Mouse (Mus musculus) frontal cortex, postnatal 25 days (tissue): ENCODE data around the gene Mycn.

Source experiments
- DNase-seq, 2 experiments: peaks; one replicate each; pipeline ENCODE4 v3.0.0; 2022; ENCODE audit warnings: low spot score in 2 of 2

Gene Mycn

DNA sequence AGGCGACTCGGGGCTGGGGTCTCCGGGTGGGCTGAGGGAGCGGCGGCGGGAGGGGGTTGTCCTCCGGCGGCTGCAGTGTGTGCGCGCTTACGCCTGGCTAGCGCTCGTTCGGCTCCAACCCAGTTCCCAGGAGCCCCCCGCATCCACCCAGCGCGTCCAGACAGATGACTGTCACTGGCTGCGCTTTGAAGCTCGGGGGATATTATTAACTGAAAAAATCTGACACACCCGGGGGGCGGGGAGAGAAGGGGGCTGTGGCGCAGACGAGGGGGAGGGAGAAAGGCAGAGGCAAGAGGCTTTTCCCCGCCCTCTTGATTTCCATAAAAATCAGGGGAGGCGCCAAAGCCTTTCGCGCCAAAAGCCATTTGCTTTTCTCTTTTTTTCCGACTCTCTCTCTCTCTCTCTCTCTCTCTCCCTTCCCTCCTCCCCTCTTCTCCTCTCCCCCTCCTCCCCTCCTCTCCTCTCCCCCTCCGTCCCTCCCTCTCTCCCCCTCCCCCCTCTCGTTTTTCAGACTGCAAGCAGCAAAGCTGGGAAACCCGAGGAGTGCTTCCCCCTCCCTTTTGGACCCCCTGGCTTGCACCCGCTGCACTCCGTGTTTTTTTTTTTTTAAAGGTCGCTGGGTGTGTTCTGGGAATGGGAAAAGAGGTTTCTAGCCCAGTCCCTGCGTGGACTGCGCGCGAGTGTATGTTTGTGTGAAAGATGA lies at the start of gene Mycn:
Gene Mycn, minus strand, starts transcription at position 254 of the 703 bp plus-strand sequence.
- peak; percentile 48 to 66 for DNase-seq

DNA sequence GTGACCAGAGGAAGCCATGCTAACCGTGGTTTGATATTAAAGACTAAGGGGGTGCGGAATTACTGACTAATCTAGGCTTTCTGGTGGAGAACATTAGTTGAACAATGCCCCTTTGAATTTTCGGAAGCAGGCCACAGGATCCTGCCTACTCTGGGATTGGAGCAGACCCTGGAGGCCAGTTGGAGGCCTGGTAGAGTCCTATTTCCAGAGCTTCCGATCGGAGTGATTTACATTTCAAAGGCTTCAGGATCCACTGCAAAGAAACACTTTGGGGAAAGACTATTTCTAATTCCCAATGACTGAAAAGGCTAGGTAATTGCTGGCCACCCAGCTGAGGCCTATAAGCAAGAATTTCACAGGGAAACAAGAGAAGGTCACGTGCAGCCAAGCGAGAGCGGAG lies 45.7 kb upstream of the Mycn start:
- no peak for DNase-seq

DNA sequence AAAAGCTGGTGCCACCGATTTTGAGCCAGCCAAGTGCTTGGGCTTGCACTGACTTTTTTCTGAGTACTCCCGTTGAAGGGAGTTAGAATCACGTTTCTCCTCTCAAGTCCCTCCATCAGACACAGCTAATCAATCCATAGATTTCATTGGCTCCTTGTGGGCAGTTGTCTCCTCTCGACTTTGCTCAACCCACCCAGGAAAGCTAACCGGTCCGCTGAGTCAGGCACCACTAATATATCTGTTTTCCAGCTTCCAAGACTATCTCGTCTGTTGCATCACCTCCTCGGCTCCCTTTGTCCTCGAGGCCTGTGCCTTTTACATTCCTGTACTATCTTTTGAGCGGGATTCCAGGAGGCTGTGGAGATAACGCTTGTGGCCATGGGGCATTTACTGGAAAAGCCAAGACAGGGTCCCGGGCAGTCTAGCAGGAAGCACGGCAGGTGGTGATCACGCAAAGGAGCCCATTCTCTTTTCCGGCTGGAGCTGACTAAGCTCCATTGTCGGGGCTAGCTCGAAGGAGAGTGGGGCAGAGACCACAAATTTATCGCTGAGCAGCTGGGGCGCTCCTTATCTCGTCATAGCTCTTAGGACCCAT lies 45.0 kb upstream of the Mycn start:
- no peak for DNase-seq

DNA sequence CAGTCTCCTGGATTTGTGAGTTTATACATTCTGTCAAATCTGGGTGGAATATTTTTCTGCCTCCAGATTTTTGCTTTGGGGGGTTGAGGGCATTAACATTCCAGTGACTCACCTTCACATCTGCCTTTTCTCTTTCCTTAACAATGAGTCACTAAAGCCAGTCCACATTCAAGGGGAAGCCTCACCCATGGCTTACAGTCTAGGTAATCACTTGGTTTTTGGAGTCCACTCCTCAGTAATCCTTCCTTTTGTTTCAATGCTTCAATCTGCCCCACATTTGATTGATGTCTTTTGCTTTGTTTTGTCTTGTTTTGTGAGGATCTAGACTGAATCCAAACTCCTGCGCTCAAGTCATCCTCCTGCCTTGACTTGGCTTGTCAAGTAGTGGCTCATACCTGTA lies 41.3 kb upstream of the Mycn start:
- DNase-seq = no peak

DNA sequence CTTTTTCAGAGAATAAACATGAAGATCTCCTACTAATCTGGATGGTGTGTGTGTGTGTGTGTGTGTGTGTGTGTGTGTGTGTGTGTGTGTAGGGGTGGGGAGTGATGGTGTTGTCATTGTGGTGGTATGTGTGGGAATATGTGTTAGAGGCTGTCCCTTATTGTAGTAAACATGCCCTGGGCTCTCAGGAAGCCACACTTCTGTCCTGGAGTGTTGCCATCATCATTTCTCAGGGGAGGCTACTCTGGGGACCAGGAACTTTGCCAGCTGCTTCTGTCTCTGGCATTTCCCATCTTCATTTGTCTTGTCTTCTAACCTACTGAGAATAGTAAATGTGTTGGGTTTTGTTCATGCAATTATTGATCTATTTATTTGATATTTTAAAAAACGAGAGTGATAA lies 33.7 kb upstream of the Mycn start:
- no peak for DNase-seq

DNA sequence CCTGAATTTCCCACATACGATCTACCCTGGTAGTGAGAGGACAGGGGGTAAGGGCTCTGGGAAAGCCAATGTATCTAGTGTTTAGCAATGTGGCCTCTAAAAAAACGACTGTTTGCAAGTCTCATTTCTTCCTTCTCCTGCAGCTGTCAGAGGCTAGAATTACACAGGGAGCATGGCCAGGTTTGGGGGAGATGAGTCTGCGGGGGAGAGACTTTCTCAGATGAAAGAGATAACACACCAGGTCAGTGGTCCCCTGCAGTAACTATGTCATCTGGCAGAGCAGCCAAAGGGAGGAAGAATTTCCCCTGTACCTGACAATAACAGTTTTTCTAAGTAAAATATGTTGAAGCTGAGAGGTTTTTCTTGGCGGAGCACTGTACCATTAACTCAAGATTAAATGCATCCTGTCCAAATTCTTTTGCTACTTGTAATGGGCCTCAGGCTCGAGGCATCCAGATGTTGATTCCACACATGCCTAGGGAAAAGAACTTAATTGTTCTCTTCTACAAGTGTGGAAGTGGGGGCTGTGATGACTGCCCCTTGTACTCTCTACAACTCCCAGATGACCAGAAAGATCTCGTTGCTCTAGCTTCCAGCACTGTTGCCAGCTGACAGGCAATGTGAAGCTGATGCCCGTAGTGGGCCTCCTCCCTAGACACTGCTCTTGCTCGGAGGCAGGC lies 31.2 kb upstream of the Mycn start:
- DNase-seq = no peak

DNA sequence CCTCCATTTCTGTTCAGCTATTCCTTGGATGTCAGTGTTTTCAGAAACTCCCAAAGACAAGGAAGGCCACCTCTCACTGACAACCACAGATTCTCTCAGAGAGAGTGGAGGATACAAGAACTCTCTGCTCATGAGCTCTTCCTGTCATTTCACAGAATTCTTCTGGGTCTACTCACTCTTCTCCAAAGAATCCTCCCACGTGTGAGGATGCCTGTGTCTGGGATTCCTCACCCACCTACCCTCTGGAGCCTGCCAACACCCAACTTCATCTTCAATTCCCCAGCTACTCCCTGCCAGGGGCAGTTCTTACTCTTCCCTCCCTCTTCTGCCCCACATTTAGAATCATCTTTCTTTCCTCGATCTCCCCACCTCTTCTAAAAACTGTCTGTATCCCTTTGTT lies 26.2 kb upstream of the Mycn start:
- no peak for DNase-seq

DNA sequence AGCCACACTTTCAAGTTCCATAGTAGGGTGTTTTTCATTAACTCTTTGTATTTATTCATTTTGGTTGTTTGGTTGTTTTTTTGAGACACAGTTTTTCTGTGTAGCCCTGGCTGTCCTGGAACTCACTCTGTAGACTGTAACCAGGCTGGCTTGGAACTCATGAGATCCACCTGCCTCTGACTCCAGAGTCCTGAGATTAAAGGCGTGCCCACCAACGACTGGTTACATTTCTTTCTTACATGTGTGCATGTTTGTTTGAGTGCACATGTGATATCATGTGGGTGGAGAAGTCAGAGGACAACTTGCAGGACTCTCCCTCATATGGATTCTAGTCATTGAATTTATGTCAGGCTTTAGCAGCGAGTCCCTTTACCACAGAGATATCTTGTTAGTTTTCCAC lies 23.1 kb upstream of the Mycn start:
- no peak for DNase-seq

DNA sequence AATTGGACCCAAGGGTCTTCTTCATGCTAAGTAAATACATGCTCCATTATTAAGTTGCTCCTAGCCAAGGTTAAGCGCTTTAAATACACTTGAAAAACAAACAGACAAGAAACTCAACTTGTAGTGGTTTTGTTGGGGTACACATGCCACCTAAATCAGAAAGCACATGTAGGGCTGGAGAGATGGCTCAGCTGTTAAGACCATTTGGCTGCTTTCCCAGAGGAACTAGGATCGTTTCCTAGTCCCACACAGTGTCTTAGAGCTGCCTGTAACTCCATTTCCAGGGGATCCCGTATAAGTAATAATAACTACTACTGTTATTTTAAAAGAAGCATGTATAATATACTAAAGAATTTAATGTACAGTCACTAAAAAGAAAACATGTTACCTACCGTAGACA lies 5.9 kb upstream of the Mycn start:
- no peak for DNase-seq

DNA sequence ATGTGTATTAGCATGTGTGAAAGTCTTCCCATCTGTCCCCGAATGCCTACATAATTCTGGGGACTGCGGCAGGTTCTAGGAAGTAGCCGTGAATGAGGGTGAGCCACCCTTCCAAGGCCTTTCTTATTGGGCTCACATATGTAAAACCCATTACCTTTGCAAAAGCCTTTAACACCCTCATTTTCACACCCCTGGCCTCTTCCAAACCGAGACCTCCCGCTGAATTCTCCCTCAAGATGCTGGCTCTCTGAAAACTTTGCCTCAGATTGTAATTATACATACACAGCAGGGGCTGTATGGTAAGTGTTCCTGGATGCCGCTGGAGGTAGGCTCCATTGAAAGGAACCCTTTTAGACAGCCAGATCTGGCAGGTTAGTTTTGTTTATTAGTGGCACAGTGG lies 1.6 kb upstream of the Mycn start:
- DNase-seq = no peak

DNA sequence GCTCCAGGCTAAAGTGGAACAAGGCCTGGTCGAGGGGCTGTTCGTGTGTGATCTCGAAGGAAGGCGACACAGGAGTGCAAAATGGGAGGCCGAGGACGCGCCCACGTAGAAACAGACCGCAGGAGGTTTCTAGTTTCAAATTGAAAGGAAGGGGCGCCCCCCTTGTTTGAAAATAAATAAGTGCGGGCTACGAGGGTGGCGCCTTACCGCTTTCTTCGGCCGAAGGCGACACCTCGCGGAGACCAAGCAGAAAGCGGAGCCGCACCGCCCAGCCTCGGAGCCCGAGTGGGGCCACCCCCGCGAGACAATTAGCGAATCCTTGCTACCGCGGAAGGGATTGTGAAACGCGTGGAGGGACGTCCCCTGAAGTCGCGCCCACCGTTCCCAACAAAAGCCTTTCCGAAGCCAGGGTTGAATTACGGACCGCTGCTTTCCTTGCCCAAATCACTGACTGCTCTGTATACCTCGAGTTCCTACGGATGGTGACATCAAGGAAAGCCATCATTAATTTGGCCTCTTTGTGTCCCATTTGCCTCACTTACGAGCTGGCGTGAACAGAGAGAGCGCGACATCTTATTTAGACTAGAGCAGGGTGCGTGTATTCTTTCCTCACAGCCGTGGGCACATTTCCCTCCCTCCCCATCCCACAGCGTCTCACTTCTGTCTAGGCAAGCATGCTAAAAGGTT lies 793 bp upstream of the Mycn start:
- peak; percentile 73 to 74 for DNase-seq

DNA sequence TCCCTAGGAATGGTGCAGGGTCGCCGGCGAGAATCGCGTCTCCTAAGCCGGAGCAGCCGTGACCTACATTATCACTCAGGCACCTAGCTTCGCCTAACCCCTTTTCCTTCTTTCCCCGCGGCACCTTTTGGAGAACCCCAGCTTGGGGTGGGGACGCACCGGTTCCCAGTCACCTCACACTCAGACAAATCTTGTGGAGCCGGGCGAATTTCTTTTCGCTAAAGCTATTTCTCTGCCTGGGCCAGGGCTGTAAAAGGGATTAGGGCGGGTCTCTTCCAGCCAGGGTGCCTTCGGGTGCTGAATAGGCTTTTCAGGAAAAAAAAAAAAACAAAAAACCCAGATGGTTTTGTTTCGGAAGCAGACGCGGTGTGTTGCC lies 597 bp downstream of the Mycn start:
- peak; percentile 10 to 18 for DNase-seq

DNA sequence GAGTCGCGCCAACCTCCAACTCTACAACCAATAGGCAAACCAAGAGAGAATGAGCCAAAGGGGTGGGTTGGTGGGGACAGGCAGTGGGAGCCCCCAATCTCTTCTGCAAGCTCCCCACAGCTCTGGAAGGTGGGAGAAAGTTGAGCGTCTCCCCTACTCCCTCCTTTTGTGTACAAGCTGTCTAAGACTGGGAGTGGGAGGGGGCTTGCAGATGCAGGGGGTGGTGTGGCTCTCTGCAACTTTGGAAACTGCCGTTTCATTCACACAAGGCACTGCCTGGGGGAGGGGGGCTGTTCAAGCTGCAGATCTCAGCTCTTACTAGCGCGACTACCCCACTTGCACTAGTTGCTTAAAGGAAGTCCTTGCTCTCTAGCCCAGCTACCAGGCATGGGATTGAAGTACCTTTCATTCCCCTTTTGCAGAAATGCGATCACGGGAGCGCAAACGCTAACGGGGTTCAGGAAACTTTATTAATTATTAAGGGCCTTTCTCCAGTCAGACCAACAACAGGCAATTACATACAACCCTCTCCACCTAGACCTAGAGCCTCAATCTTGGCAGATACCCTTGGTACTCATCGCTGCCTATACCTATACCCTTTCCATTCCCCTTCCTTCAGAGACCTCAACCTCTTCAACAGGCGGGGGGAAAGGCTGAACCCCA lies 1.1 kb downstream of the Mycn start:
- DNase-seq = peak; percentile 31 to 36

DNA sequence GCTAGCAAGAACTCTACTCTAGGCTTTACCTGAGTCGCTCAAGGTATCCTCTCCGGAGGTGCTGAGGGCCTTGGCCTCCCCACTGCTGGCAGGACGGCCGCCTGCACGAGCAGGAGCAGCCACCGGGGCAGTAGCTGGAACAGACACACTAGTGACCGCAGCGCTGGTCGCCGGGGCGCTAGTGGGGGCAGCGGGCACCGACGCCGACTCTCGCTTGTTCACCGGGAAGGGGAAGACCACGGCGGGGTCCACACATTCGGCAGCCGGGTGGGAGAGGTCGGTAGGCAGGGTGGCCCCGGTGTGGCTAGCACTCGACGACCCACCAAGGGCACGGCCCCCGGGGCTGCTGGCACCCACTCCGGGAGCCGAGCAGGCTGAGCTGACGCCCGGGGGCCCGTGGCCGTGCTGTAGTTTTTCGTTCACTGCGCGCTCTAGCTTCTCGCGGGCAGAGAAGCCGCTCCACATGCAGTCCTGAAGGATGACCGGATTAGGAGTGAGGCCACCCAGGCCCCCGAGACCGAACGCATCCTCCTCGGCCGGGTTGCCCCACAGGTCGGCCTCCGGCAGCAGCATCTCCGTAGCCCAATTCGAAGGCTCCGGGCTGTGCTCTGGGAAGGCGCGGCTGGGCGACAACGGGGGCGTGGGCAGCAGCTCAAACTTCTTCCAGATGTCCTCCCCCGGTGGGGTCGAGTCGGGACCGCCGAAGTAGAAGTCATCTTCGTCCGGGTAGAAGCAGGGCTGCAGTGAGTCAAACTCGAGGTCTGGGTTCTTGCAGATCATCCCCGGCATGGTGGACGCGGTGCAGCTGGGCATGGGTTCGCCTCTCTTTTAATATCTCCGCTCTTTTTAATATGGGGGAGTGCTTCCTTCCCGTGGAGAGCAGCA lies 1.9 kb downstream of the Mycn start:
- peak; percentile 9 to 14 for DNase-seq

DNA sequence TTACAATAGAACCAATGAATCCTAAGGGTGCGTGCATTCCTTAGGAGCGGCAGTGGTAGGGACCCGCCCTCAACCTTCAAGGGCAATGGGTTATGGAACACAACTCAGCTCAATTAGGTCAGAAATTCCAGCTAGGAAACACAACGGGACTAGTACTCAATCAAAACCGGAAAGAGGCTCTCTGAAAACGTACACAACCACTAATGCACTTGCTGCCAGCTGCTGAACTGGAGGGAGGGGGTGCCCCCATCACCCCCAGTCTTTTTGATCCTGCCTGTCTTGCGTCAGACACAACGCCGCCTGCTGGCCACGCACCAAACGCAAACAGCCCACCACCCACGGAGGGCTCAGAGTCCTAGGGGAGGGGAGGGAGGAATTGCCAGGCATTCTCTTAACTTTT lies 2.9 kb downstream of the Mycn start:
- DNase-seq = peak; percentile 59 to 68

DNA sequence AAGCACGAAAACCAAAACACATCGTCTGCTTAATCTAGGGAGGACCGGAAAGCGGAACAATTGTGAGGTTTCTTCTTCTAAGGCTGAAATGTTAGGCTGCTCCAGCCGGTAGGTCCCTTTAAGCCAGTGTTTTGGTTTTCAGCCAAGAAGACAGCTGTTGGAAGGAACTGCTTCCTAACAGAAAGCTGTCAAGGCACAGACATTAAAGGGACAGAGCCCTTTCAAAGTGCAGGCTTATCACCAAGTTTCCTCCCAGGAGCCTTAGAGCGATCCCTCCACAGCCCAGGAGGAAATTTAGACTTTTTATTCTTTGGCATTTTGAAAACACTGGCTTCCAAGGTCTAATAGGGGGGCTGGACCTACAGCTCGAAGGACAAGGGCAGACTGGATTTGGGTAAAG lies 3.4 kb downstream of the Mycn start:
- DNase-seq = peak; percentile 14 to 34

DNA sequence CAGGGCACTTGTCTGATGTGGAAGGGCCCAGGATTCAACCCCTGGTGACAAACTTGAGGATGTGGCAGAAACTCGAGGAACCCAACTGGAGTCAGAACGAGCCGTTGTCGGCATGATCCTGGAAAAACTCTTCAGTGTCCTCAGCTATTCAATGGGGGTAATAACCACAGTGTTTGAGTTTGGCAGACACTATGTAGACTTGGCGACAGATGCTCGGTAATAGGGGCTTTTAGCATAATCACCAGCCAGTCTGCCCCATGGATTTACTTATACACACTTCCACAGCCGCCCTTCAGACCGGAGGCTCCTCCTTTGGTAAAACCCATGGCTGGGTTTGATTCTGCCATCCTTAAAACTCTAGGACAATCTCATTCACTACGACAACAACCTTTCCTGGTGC lies 4.0 kb downstream of the Mycn start:
- no peak for DNase-seq

DNA sequence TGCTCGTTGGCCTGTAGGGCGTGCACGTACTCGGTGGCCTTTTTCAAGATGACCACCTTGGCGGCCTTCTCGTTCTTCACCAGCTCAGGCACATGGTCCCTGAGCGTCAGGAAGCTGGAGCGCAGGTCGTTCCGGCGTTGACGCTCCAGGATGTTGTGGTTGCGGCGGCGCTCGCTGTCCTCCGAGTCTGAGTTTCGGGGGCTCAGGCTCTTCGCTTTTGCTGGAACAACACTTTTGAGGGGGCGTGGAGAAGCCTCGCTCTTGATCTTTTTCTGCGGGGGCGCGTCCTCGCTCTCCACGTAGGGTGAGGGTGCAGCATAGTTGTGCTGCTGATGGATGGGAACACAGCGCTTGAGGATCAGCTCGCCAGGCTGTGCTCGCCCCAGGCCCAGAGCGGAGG lies 4.6 kb downstream of the Mycn start:
- DNase-seq = peak; percentile 6 to 10

DNA sequence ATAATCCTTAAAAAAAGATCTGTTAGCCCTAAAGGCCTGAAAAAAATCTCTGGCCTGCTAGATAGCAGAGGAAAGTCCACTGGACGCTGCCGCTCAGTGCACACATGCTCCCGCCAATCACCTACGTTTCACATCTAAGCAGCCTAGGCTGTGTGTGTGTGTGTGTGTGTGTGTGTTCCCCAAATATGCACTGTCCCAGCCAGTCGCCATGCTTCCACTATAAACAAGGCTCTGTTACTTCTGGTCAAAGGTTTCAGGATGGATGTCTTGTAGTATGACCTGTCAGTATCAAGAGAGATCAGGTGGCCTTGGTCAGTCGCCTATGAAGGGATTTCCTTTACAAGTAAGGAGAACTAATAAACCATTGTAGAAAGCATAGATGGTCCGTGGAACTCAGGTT lies 9.5 kb downstream of the Mycn start:
- no peak for DNase-seq

DNA sequence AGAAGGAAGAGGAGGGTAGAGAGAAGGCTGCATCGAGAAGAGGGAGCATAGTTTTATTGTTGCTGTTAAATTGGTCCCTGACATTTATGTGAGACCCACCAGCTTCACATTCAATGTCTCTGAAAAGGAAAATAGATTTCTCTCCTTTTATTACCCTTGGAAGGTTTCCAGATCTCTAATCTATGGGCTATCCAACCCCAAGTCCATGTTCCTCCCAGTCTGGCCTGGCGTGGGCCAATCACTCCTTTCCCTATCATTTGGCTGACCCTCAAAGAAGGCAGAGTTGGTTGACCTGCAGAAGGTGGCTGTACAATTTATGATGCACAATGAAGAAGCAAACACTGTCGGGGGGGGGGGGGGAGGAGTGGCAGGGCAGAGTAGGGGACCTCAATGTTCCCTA lies 13.5 kb downstream of the Mycn start:
- no peak for DNase-seq

DNA sequence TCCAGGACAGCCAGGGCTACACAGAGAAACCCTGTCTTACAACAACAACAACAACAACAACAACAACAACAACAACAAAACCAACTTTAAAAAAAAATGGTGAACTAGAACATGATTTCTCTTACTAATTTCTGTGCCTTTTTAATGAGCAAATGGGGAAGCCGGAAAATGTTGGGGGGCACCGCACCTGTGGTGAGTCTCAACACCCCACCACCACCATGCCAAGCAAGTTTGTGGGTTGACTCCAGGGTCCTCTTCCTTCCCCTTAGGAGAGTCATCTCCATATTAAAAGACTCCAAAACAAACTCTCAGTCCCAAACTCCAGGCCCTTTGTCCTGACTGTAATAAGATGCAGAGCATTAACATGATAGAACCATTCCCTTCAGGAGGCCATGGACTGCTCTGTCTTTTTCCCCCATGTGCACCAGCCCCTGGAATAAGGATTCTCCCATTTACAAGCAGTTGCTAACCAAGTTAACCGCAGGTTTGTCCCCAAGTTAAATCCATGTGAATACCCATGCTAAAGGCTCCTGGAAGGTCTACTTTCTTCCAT lies 14.7 kb downstream of the Mycn start:
- no peak for DNase-seq
